Mouse (Mus musculus) ovary, postnatal 14 days (tissue): ENCODE results near the gene Plekhg5.

Experiments used
- DNase-seq: peaks from one replicate; pipeline ENCODE4 v3.0.0; 2022; ENCODE audit warnings: low spot score

Gene Plekhg5

GRCm38 (mm10) chr4:152070494-152071396 lies 1.6 kb upstream of the Plekhg5 start:
- no peak for DNase-seq

- no peak for DNase-seq
Measured at GRCm38 (mm10) chr4:152072655-152073054, 357 bp downstream of the Plekhg5 start.

- DNase-seq = no peak
Measured at GRCm38 (mm10) chr4:152073715-152074114, 1.4 kb downstream of the Plekhg5 start.

- DNase-seq = no peak
Measured at GRCm38 (mm10) chr4:152074548-152074947, 2.2 kb downstream of the Plekhg5 start.

GRCm38 (mm10) chr4:152077191-152077590 lies 4.9 kb downstream of the Plekhg5 start:
- DNase-seq = no peak

GRCm38 (mm10) chr4:152078105-152078530 lies 5.8 kb downstream of the Plekhg5 start:
- no peak for DNase-seq

- DNase-seq = no peak
Measured at GRCm38 (mm10) chr4:152079261-152079660, 7.0 kb downstream of the Plekhg5 start.

GRCm38 (mm10) chr4:152079931-152080330 lies 7.6 kb downstream of the Plekhg5 start:
- no peak for DNase-seq

GRCm38 (mm10) chr4:152083611-152084220 lies 11.4 kb downstream of the Plekhg5 start:
- DNase-seq = no peak

GRCm38 (mm10) chr4:152084616-152085015 lies 12.3 kb downstream of the Plekhg5 start:
- no peak for DNase-seq

GRCm38 (mm10) chr4:152086505-152087210 lies 14.4 kb downstream of the Plekhg5 start:
- DNase-seq = peak; percentile 55

- DNase-seq = no peak
Measured at GRCm38 (mm10) chr4:152087211-152088081, 15.1 kb downstream of the Plekhg5 start.

GRCm38 (mm10) chr4:152088133-152088532 lies 15.8 kb downstream of the Plekhg5 start:
- DNase-seq = no peak

GRCm38 (mm10) chr4:152088556-152089120 lies 16.3 kb downstream of the Plekhg5 start:
- no peak for DNase-seq

- DNase-seq = no peak
Measured at GRCm38 (mm10) chr4:152090191-152090590, 17.9 kb downstream of the Plekhg5 start.

GRCm38 (mm10) chr4:152092751-152093293 lies 20.5 kb downstream of the Plekhg5 start:
- no peak for DNase-seq

GRCm38 (mm10) chr4:152094233-152094632 lies 21.9 kb downstream of the Plekhg5 start:
- DNase-seq = no peak

GRCm38 (mm10) chr4:152095937-152096910 lies 23.9 kb downstream of the Plekhg5 start:
- peak; percentile 60 for DNase-seq

- no peak for DNase-seq
Measured at GRCm38 (mm10) chr4:152096927-152097326, 24.6 kb downstream of the Plekhg5 start.
